Mouse (Mus musculus) thymus, postnatal 36 days (tissue): ENCODE measurements around the gene Mamdc2.
A peak's percentile ranks its signal among the peaks of the same experiment; 100 is the strongest.

ENCODE experiments used
- DNase-seq, 2 experiments: peaks; one replicate each; pipeline ENCODE4 v3.0.0; 2022; ENCODE audit warnings: mixed read lengths in 2 of 2

Gene Mamdc2

GRCm38 (mm10) chr19:23434433-23434832 is 13.8 kb downstream of the Mamdc2 start:
- no peak for DNase-seq

GRCm38 (mm10) chr19:23417668-23418067 is 30.6 kb downstream of the Mamdc2 start:
- no peak for DNase-seq

- no peak for DNase-seq
Measured at GRCm38 (mm10) chr19:23410800-23411199, 37.4 kb downstream of the Mamdc2 start.

- no peak for DNase-seq
Measured at GRCm38 (mm10) chr19:23410328-23410727, 37.9 kb downstream of the Mamdc2 start.

GRCm38 (mm10) chr19:23401469-23402135 is 46.6 kb downstream of the Mamdc2 start:
- no peak for DNase-seq

GRCm38 (mm10) chr19:23400485-23400884 is 47.8 kb downstream of the Mamdc2 start:
- DNase-seq, result no peak

GRCm38 (mm10) chr19:23395956-23396355 is 52.3 kb downstream of the Mamdc2 start:
- DNase-seq, result no peak

GRCm38 (mm10) chr19:23394597-23394996 is 53.6 kb downstream of the Mamdc2 start:
- DNase-seq, result no peak

GRCm38 (mm10) chr19:23388862-23389272 is 59.4 kb downstream of the Mamdc2 start:
- no peak for DNase-seq

GRCm38 (mm10) chr19:23388083-23388861 is 60.0 kb downstream of the Mamdc2 start:
- no peak for DNase-seq

GRCm38 (mm10) chr19:23382396-23382795 is 65.8 kb downstream of the Mamdc2 start:
- DNase-seq, result no peak

- DNase-seq, result no peak
Measured at GRCm38 (mm10) chr19:23380968-23381367, 67.3 kb downstream of the Mamdc2 start.

GRCm38 (mm10) chr19:23379752-23380504 is 68.3 kb downstream of the Mamdc2 start:
- no peak for DNase-seq

GRCm38 (mm10) chr19:23376536-23377201 is 71.6 kb downstream of the Mamdc2 start:
- DNase-seq, result no peak

GRCm38 (mm10) chr19:23374941-23375656 is 73.1 kb downstream of the Mamdc2 start:
- DNase-seq, result no peak

- peak in 1 of 2 experiments; percentile 4 for DNase-seq
Measured at GRCm38 (mm10) chr19:23373728-23374127, 74.5 kb downstream of the Mamdc2 start.

GRCm38 (mm10) chr19:23373287-23373686 is 75.0 kb downstream of the Mamdc2 start:
- peak; percentile 30 to 46 for DNase-seq

- no peak for DNase-seq
Measured at GRCm38 (mm10) chr19:23369275-23369674, 79.0 kb downstream of the Mamdc2 start.

- DNase-seq, result no peak
Measured at GRCm38 (mm10) chr19:23362006-23362405, 86.2 kb downstream of the Mamdc2 start.

- DNase-seq, result no peak
Measured at GRCm38 (mm10) chr19:23361124-23361523, 87.1 kb downstream of the Mamdc2 start.

GRCm38 (mm10) chr19:23360536-23360935 is 87.7 kb downstream of the Mamdc2 start:
- DNase-seq, result no peak

- DNase-seq, result no peak
Measured at GRCm38 (mm10) chr19:23357253-23357652, 91.0 kb downstream of the Mamdc2 start.
